Mouse (Mus musculus): ENCODE measurements around the gene Mtmr11. TPM values are rescaled to one million over a fixed set of nuclear protein-coding genes. Genes with fewer than 3 reads are reported as not detected.

The Mtmr11 gene
- polyA plus RNA-seq, 1 experiment from 2014 or later: 20.0 TPM

GRCm38 (mm10) chr3:96155501-96155900 is 6.3 kb upstream of the Mtmr11 start:
- H3K27me3 ChIP-seq (replicated peaks): no peaks in the 10 kb centered on the region
- no peak overlapping the region for H3K27ac ChIP-seq
- no peak overlapping the region for H3K9ac ChIP-seq
- peaks cover 6% of the 10 kb centered on the region for H3K4me1 ChIP-seq (replicated peaks)
- H3K4me3 ChIP-seq (replicated peaks): no peak overlapping the region
- no peak overlapping the region for H3K4me2 ChIP-seq (replicated peaks)
- no peak for ATAC-seq
- H3K9me3 ChIP-seq: no peaks in the 10 kb centered on the region
- H3K36me3 ChIP-seq: peaks cover 40% of the 10 kb centered on the region
- WGBS: 83% methylated on average over 8 of the region's 8 CpGs

DNA sequence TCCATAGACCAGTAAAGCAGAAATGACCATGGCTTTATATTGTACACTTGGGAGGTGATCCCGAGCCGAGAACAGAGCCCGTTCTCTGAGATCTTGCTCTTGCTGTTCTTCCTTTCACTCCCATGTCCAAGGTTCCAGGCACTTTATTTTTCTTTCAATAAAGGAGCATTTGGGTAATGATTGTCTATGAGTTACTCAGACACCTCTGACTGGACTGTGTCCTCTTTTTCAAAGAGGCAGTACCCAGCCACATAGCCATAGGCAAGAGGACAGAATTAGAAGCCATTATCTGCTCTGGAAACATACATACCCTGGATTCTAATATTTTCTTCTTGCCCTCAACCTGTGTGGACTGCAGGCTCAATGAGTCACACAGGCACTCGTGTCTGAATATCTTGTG is 2.0 kb upstream of the Mtmr11 start:
- H3K4me3 ChIP-seq (replicated peaks): peak overlapping the region; percentile 7; the same call in 1 of the 2 replicates
- H3K27me3 ChIP-seq (replicated peaks): no peaks in the 10 kb centered on the region
- no peaks in the 10 kb centered on the region for H3K9me3 ChIP-seq
- H3K4me2 ChIP-seq (replicated peaks): peak overlapping the region; percentile 92
- peaks cover 6% of the 10 kb centered on the region for H3K4me1 ChIP-seq (replicated peaks)
- 0 out of 2 replicates have a peak overlapping the region, but pooled peaks have one; percentile 67 for H3K9ac ChIP-seq
- peak overlapping the region; percentile 80 for H3K27ac ChIP-seq
- H3K36me3 ChIP-seq: peaks cover 7% of the 10 kb centered on the region
- 51% methylated on average over 4 of the region's 4 CpGs for WGBS
- ATAC-seq: peak; percentile 9

- H3K4me2 ChIP-seq (replicated peaks): peak overlapping the region; percentile 92
- H3K4me3 ChIP-seq (replicated peaks): peak overlapping the region; percentile 7; the same call in 1 of the 2 replicates
- peak overlapping the region; percentile 80 for H3K27ac ChIP-seq
- peaks cover 6% of the 10 kb centered on the region for H3K4me1 ChIP-seq (replicated peaks)
- 23% methylated on average over 4 of the region's 4 CpGs for WGBS
- peak; percentile 87 for ATAC-seq
- H3K9me3 ChIP-seq: no peaks in the 10 kb centered on the region
- H3K36me3 ChIP-seq: 0 out of 2 replicates have a peak, but pooled peaks cover 4% of the 10 kb centered on the region
- peak overlapping the region; percentile 67; the same call in 1 of the 2 replicates for H3K9ac ChIP-seq
- H3K27me3 ChIP-seq (replicated peaks): no peaks in the 10 kb centered on the region
Observed at GRCm38 (mm10) chr3:96160222-96160802, 1.5 kb upstream of the Mtmr11 start.

DNA sequence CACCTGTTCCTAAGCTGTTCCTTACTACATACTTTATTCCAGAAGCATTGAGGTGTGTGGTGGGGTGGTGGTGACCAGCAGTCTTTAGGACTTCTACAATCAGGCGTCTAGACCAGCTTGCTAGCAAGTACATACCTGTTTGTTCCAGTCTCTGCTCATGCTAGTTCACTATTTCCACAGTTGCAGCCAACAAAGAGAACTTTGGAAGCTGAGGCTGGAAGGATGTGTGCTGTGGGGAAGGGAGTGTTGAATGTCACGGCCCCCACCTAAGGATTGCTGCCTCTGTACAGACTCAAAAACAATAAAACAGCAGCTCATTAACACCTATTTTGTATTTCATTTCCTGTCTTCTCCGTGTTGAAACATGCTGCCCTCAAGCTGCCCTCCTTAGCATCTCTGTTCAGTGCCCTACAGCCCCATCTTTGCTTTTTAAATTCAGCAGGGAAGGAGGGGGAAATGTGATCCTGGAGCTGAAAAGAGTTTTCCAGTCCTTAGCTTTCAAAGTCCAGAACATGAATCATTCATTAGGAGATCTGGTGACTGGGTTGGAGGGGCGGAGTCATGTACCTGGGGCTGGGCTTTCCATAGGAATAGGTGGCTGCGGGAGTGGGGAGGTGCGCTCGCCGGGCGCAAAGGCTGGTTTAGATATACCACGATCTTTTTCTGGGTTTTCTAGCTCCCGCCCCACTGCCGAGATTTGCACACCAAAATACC is 844 bp upstream of the Mtmr11 start:
- Histone ChIP-seq H3K4me1 (replicated peaks) (peaks cover 6% of the 10 kb centered on the region), H3K4me3 (replicated peaks) (peak overlapping the region; percentile 54), H3K27ac (peak overlapping the region; percentile 80), H3K36me3 (no peaks in the 10 kb centered on the region), H3K27me3 (replicated peaks) (no peaks in the 10 kb centered on the region), H3K9me3 (no peaks in the 10 kb centered on the region), H3K9ac (peak overlapping the region; percentile 67), H3K4me2 (replicated peaks) (peak overlapping the region; percentile 92)
- WGBS: 2% methylated on average over 12 of the region's 12 CpGs
- peak; percentile 78 for ATAC-seq

GRCm38 (mm10) chr3:96163040-96163439 is 1.2 kb downstream of the Mtmr11 start:
- Histone ChIP-seq H3K4me1 (replicated peaks) (peaks cover 6% of the 10 kb centered on the region), H3K36me3 (no peaks in the 10 kb centered on the region), H3K4me3 (replicated peaks) (peak overlapping the region; percentile 54), H3K9me3 (no peaks in the 10 kb centered on the region), H3K27ac (peak overlapping the region; percentile 59; the same call in 1 of the 2 replicates), H3K9ac (peak overlapping the region; percentile 67; the same call in 1 of the 2 replicates), H3K4me2 (replicated peaks) (peak overlapping the region; percentile 92), H3K27me3 (replicated peaks) (no peaks in the 10 kb centered on the region)
- WGBS: 86% methylated on average over 6 of the region's 6 CpGs
- ATAC-seq: no peak

GRCm38 (mm10) chr3:96168466-96169158 is 6.8 kb downstream of the Mtmr11 start:
- H3K4me2 ChIP-seq (replicated peaks): no peak overlapping the region
- no peak overlapping the region for H3K27ac ChIP-seq
- no peaks in the 10 kb centered on the region for H3K9me3 ChIP-seq
- no peak for ATAC-seq
- H3K4me3 ChIP-seq (replicated peaks): no peak overlapping the region
- no peaks in the 10 kb centered on the region for H3K27me3 ChIP-seq (replicated peaks)
- H3K4me1 ChIP-seq (replicated peaks): 0 out of 2 replicates have a peak, but pooled peaks cover 11% of the 10 kb centered on the region
- no peak overlapping the region for H3K9ac ChIP-seq
- H3K36me3 ChIP-seq: peaks cover 3% of the 10 kb centered on the region; the same call in 1 of the 2 replicates
- 69% methylated on average over 12 of the region's 12 CpGs for WGBS

DNA sequence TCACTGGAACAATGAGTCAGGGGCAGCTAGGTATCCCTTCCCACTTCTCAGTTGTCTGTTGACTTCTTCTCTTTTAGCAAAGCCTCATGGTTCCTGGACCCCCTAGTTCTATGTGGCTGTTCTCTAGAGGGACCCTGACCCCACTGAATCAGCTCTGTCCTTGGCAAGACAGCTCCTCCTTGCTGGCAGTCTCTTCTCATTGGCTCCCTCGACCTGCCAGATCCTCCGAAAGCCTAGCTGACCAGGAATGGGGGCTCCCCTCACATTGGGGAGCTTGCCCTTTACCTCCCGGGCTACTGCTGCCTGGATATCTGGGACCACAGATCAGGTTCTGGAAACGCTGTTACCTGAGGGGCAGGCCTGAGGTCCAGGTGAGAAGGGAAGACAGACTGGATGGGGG is 8.5 kb downstream of the Mtmr11 start:
- 86% methylated on average over 4 of the region's 4 CpGs for WGBS
- H3K4me1 ChIP-seq (replicated peaks): peaks cover 15% of the 10 kb centered on the region
- no peaks in the 10 kb centered on the region for H3K27me3 ChIP-seq (replicated peaks)
- ATAC-seq: no peak
- H3K36me3 ChIP-seq: peaks cover 5% of the 10 kb centered on the region; the same call in 1 of the 2 replicates
- no peaks in the 10 kb centered on the region for H3K9me3 ChIP-seq
- H3K4me3 ChIP-seq (replicated peaks): no peak overlapping the region
- no peak overlapping the region for H3K9ac ChIP-seq
- no peak overlapping the region for H3K4me2 ChIP-seq (replicated peaks)
- no peak overlapping the region for H3K27ac ChIP-seq

GRCm38 (mm10) chr3:96170976-96171545 is 9.3 kb downstream of the Mtmr11 start:
- ATAC-seq: no peak
- Histone ChIP-seq H3K4me2 (replicated peaks) (peak overlapping the region; percentile 84), H3K36me3 (peaks cover 7% of the 10 kb centered on the region), H3K9ac (peak overlapping the region; percentile 84), H3K9me3 (no peaks in the 10 kb centered on the region), H3K27ac (peak overlapping the region; percentile 42; the same call in 1 of the 2 replicates), H3K4me1 (replicated peaks) (peaks cover 15% of the 10 kb centered on the region), H3K27me3 (replicated peaks) (no peaks in the 10 kb centered on the region), H3K4me3 (replicated peaks) (peak overlapping the region; percentile 78; the same call in 1 of the 2 replicates)
- 56% methylated on average over 10 of the region's 10 CpGs for WGBS

- peak overlapping the region; percentile 84 for H3K4me2 ChIP-seq (replicated peaks)
- H3K9me3 ChIP-seq: no peaks in the 10 kb centered on the region
- H3K27ac ChIP-seq: peak overlapping the region; percentile 99
- peaks cover 15% of the 10 kb centered on the region for H3K4me1 ChIP-seq (replicated peaks)
- peak overlapping the region; percentile 84 for H3K9ac ChIP-seq
- peak overlapping the region; percentile 78 for H3K4me3 ChIP-seq (replicated peaks)
- H3K36me3 ChIP-seq: peaks cover 13% of the 10 kb centered on the region
- H3K27me3 ChIP-seq (replicated peaks): no peaks in the 10 kb centered on the region
- ATAC-seq: peak; percentile 19; the same call in 1 of the 2 replicates
- 15% methylated on average over 18 of the region's 18 CpGs for WGBS
Observed at GRCm38 (mm10) chr3:96171583-96172196, 9.9 kb downstream of the Mtmr11 start.

DNA sequence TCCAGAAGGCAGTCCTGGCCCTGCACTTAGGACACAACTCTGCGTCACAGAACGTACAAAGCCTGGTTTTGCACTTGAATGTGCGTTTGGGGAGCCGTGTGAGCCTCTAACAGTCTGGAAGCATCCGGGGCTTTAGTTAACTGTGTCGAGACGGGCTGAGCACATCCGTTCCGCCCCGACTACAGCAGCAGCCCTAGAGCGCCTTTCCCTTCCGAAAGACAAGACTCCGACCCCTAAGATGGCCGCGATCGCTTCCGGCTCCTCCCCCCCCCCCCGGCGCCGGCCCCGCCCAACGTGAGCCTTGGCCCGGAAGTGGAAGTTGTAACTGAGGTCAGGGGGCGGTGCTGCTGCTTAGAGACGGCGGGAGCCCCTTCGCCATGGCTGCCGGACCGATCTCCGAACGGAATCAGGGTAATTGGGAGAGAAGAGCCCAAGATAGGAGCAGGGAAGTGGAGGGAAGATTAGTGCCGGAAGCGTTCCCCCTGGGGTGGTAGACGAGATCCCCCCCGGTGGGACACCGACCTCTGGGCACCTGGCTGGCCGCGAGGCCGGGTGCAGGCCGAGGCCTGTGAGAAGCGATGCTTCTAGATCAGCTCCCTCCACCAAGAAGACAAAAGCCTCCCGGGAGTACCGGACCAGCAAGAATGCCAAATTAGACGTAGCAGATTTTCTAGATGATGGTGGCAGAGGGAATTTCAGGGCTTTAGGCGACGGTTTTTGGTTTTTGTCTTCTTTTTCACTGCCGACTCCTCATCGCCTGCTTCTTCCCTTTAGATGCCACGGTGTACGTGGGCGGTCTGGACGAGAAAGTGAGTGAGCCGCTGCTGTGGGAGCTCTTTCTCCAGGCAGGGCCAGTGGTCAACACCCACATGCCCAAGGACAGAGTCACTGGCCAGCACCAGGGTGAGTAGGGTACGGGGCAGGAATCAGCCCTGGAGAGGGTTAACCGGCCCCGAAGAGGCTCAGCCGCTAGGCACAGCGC is 10.7 kb downstream of the Mtmr11 start, which contains the start of gene Sf3b4:
Gene Sf3b4 (plus strand): TSS at position 136 of the 982 bp plus-strand sequence.
- peak; percentile 96 for ATAC-seq
- Histone ChIP-seq H3K27me3 (replicated peaks) (no peaks in the 10 kb centered on the region), H3K27ac (peak within 1 kb of the TSS; percentile 99), H3K9me3 (no peaks in the 10 kb centered on the region), H3K4me2 (replicated peaks) (peak within 1 kb of the TSS; percentile 84), H3K4me1 (replicated peaks) (peaks cover 15% of the 10 kb centered on the region), H3K4me3 (replicated peaks) (peak within 1 kb of the TSS; percentile 78), H3K36me3 (peaks cover 17% of the 10 kb centered on the region), H3K9ac (peak within 1 kb of the TSS; percentile 84)
- under 1% methylated on average over 54 of the region's 58 CpGs for WGBS

Data from intestine, embryonic 15.5 days (tissue).